In genomic region chr2:71120844-71121243, GRCm38 (mm10) we compare ENCODE assay signal across 14 mouse cellular contexts. TPM values are rescaled to one million over a fixed set of nuclear protein-coding genes. Genes with fewer than 3 reads are reported as not detected.
DNase-seq lines count a peak whose midpoint lies in the region; ATAC-seq and TF ChIP-seq lines count a peak whose summit lies in the region.
"Had no signal": no experiment of that assay in that cellular context is flagged by ENCODE, and none has a peak within 500 bp of the region (broad histone marks: within the 10 kb centered on the region; RNA-seq: fewer than 3 reads in every experiment).

No protein-coding gene starts in this region.

- TF ChIP-seq POLR2A in brain, embryonic 14.5 days (IDR thresholded peaks at IDR 0.05; ENCODE audit: borderline replicate concordance, extremely low read depth, insufficient read depth, insufficient read length, poor library complexity, severe bottlenecking): no peak

- intact Hi-C loops in left cerebral cortex, postnatal 25 days (cut with DNase I): no loop called here

- no peak for DNase-seq in hindbrain, embryonic 14.5 days (ENCODE audit: low spot score)
- no peak for DNase-seq in hindbrain, embryonic 11.5 days (ENCODE audit: low spot score)
- DNase-seq in 3134 (ENCODE audit: extremely low read depth, insufficient read length, low spot score): peak; percentile 9
- DNase-seq in brain, embryonic 14.5 days (ENCODE audit: low read depth): peak; percentile 74
- peak; percentile 25 to 80 for DNase-seq in left cerebral cortex, postnatal 25 days (ENCODE audit: low spot score in 2 of 2)
- DNase-seq: cerebellum, adult 8-10 months; gastrocnemius, postnatal 10 days; kidney, postnatal 14 days; thymus, postnatal 4 days had no signal

- peaks cover 9% of the 10 kb centered on the region for H3K4me1 ChIP-seq in hindbrain, embryonic 14.5 days (replicated peaks; ENCODE audit: control insufficient read depth, insufficient read depth, low read length)
- no peaks in the 10 kb centered on the region; the same call in none of the 2 replicates for H3K4me1 ChIP-seq in hindbrain, embryonic 11.5 days (replicated peaks; ENCODE audit: control insufficient read depth, insufficient read depth, low read length)
- H3K4me1 ChIP-seq in heart, embryonic 11.5 days (ENCODE audit: control insufficient read depth, insufficient read depth, low read length): peaks cover 7% of the 10 kb centered on the region; the same call in 1 of the 2 replicates
- H3K4me1 ChIP-seq in intestine, embryonic 15.5 days (replicated peaks): 0 out of 2 replicates have a peak, but pooled peaks cover 7% of the 10 kb centered on the region

- 73% methylated on average over 10 of the region's 10 CpGs for WGBS in hindbrain, embryonic 14.5 days
- WGBS in hindbrain, embryonic 11.5 days: 84% methylated on average over 10 of the region's 10 CpGs
- 83% methylated on average over 10 of the region's 10 CpGs for WGBS in heart, embryonic 11.5 days (ENCODE audit: insufficient replicate concordance)
- 90% methylated on average over 10 of the region's 10 CpGs for WGBS in intestine, embryonic 15.5 days

- H3K27ac ChIP-seq in hindbrain, embryonic 14.5 days: peak overlapping the region; percentile 22; the same call in 1 of the 2 replicates
- H3K27ac ChIP-seq in hindbrain, embryonic 11.5 days (ENCODE audit: low read depth, low read length): no peak overlapping the region
- H3K27ac ChIP-seq in heart, embryonic 11.5 days (ENCODE audit: low read depth, low read length): no peak overlapping the region
- H3K27ac ChIP-seq in intestine, embryonic 15.5 days: no peak overlapping the region
- H3K27ac ChIP-seq: heart, embryonic 13.5 days; midbrain, embryonic 12.5 days had no signal

- H3K9ac ChIP-seq in hindbrain, embryonic 14.5 days: no peak overlapping the region
- no peak overlapping the region for H3K9ac ChIP-seq in hindbrain, embryonic 11.5 days (ENCODE audit: low read depth, low read length)
- H3K9ac ChIP-seq in heart, embryonic 11.5 days (ENCODE audit: low read depth, low read length): no peak overlapping the region
- H3K9ac ChIP-seq in intestine, embryonic 15.5 days: no peak overlapping the region
- H3K9ac ChIP-seq: heart, embryonic 13.5 days; midbrain, embryonic 12.5 days had no signal

- no peak overlapping the region for H3K4me3 ChIP-seq in hindbrain, embryonic 14.5 days (replicated peaks; ENCODE audit: low read length)
- no peak overlapping the region for H3K4me3 ChIP-seq in hindbrain, embryonic 11.5 days (ENCODE audit: low read depth, low read length)
- no peak overlapping the region for H3K4me3 ChIP-seq in heart, embryonic 11.5 days (ENCODE audit: low read depth, low read length)
- no peak overlapping the region for H3K4me3 ChIP-seq in intestine, embryonic 15.5 days (replicated peaks)
- H3K4me3 ChIP-seq: heart, embryonic 13.5 days; midbrain, embryonic 12.5 days had no signal

- H3K27me3 ChIP-seq in hindbrain, embryonic 14.5 days (ENCODE audit: control insufficient read depth, insufficient read depth, low read length): peaks cover 29% of the 10 kb centered on the region
- H3K27me3 ChIP-seq in hindbrain, embryonic 11.5 days (ENCODE audit: control insufficient read depth, insufficient read depth, low read length): peaks cover 11% of the 10 kb centered on the region
- H3K27me3 ChIP-seq in heart, embryonic 11.5 days (ENCODE audit: control insufficient read depth, insufficient read depth, low read length): peaks cover 10% of the 10 kb centered on the region
- H3K27me3 ChIP-seq in intestine, embryonic 15.5 days (replicated peaks): no peaks in the 10 kb centered on the region

- no peak for ATAC-seq in hindbrain, embryonic 14.5 days (ENCODE audit: low FRiP score)
- no peak for ATAC-seq in hindbrain, embryonic 11.5 days (ENCODE audit: low FRiP score)
- no peak for ATAC-seq in heart, embryonic 11.5 days (replicated peaks; ENCODE audit: insufficient number of reproducible peaks, low FRiP score, low TSS enrichment)
- no peak for ATAC-seq in intestine, embryonic 15.5 days
- ATAC-seq: CD4-positive, CD25-positive, alpha-beta regulatory T cell, adult 4 months had no signal

- no peak for TF ChIP-seq CTCF in brain, embryonic 14.5 days (IDR thresholded peaks at IDR 0.05; ENCODE audit: borderline replicate concordance, extremely low read depth, insufficient read depth, insufficient read length)

- H3K9me3 ChIP-seq in hindbrain, embryonic 14.5 days (ENCODE audit: control insufficient read depth, low read length): no peaks in the 10 kb centered on the region
- H3K9me3 ChIP-seq in hindbrain, embryonic 11.5 days (ENCODE audit: control insufficient read depth, low read length): no peaks in the 10 kb centered on the region
- no peaks in the 10 kb centered on the region for H3K9me3 ChIP-seq in heart, embryonic 11.5 days (replicated peaks; ENCODE audit: control insufficient read depth, low read length)
- H3K9me3 ChIP-seq in intestine, embryonic 15.5 days: no peaks in the 10 kb centered on the region
- H3K9me3 ChIP-seq: midbrain, embryonic 12.5 days had no signal

- H3K4me2 ChIP-seq in hindbrain, embryonic 14.5 days (replicated peaks): no peak overlapping the region
- no peak overlapping the region for H3K4me2 ChIP-seq in hindbrain, embryonic 11.5 days (replicated peaks; ENCODE audit: low read depth, low read length)
- H3K4me2 ChIP-seq in heart, embryonic 11.5 days: no peak overlapping the region
- no peak overlapping the region for H3K4me2 ChIP-seq in intestine, embryonic 15.5 days (replicated peaks)
- H3K4me2 ChIP-seq: heart, embryonic 13.5 days; midbrain, embryonic 12.5 days had no signal

- H3K36me3 ChIP-seq in hindbrain, embryonic 14.5 days (replicated peaks; ENCODE audit: control insufficient read depth, insufficient read depth): no peaks in the 10 kb centered on the region
- no peaks in the 10 kb centered on the region for H3K36me3 ChIP-seq in hindbrain, embryonic 11.5 days (ENCODE audit: control insufficient read depth, insufficient read depth, low read length)
- H3K36me3 ChIP-seq in heart, embryonic 11.5 days (ENCODE audit: control insufficient read depth, insufficient read depth, low read length): no peaks in the 10 kb centered on the region
- no peaks in the 10 kb centered on the region for H3K36me3 ChIP-seq in intestine, embryonic 15.5 days
- H3K36me3 ChIP-seq: heart, embryonic 13.5 days; midbrain, embryonic 12.5 days had no signal

RNA-seq across cellular contexts. Expression of gene Cybrd1, which starts 3.1 kb away (rescaled TPM):
- 4.1 and 4.3 TPM in 2 replicates for polyA plus RNA-seq in hindbrain, embryonic 14.5 days (2014; fragmentation: Nextera tagmentation; extraction: Ambion mirVana)
- polyA plus RNA-seq in hindbrain, embryonic 11.5 days (2014; fragmentation: Nextera tagmentation; extraction: Ambion mirVana): 0.34 and 0.54 TPM in 2 replicates
- 4.0 and 9.4 TPM in 2 replicates for polyA plus RNA-seq in brain, embryonic 14.5 days (2012; rRNA removed)
- total RNA-seq in left cerebral cortex, postnatal 25 days (2021): 1 to 10 TPM; 2.0 to 2.2 TPM
- 0.74 and 1.2 TPM in 2 replicates for polyA plus RNA-seq in heart, embryonic 11.5 days (2014; fragmentation: Nextera tagmentation; extraction: Ambion mirVana)
- 6.6 and 6.8 TPM in 2 replicates for polyA plus RNA-seq in intestine, embryonic 15.5 days (2015; fragmentation: Nextera tagmentation; extraction: Ambion mirVana)

Comparison
In these comparisons a context has a peak if more than half of its experiments do, and no peak if none do; other contexts are left out.
1. DNase-seq: peak in 3134 (single experiment), brain, embryonic 14.5 days (single experiment) and left cerebral cortex, postnatal 25 days (2 of 2); none in hindbrain, embryonic 14.5 days (single experiment) and hindbrain, embryonic 11.5 days (single experiment).